ENCODE assay signal across 23 mouse cellular contexts in the genomic region with DNA sequence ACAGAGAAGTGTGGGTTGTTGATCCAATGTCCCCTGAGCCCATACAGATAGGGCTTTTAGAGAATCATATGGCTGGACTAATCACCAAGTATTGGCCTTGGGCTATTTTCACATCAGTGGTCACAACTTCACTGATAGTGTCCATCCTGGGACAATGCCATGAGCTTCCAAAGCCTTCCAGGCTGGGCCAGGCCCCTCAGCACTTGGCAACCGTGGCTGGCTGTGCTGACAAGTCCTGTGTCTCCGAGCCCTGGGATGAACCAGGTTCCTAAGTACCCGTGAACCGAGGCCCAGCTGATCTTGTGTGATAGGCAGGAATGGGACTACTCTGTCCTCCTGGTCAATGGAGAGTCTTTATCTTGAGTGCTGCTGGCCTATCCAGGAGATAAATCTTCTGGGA. TPM values are rescaled to one million over a fixed set of nuclear protein-coding genes. Genes with fewer than 3 reads are reported as not detected.
"Had no signal": no experiment of that assay in that cellular context is flagged by ENCODE, and none has a peak within 500 bp of the region (broad histone marks: within the 10 kb centered on the region; RNA-seq: fewer than 3 reads in every experiment).

No protein-coding gene starts in this region.

- H3K4me3 ChIP-seq: layer of hippocampus, adult 2 months; liver, embryonic 13.5 days; stomach, embryonic 15.5 days had no signal

- H3K4me2 ChIP-seq: liver, embryonic 13.5 days; midbrain, embryonic 11.5 days; stomach, embryonic 15.5 days had no signal

- H3K9ac ChIP-seq: liver, embryonic 13.5 days; stomach, embryonic 15.5 days had no signal

- DNase-seq: kidney, postnatal 25 days; layer of hippocampus, adult 9-11 months; liver, embryonic 13.5 days; lung, adult 2 months; lung, postnatal 14 days; lung, postnatal 4 days; midbrain, embryonic 14.5 days; retina, postnatal 1 day; right cerebral cortex, postnatal 25 days; spleen, adult 18-20 months; thymus, postnatal 25 days had no signal

- H3K9me3 ChIP-seq: liver, embryonic 13.5 days; stomach, embryonic 15.5 days had no signal

- H3K27ac ChIP-seq: kidney, postnatal 0 days; layer of hippocampus, adult 2 months; liver, embryonic 13.5 days; stomach, embryonic 15.5 days had no signal

- H3K27me3 ChIP-seq: liver, embryonic 13.5 days; stomach, embryonic 15.5 days had no signal

- H3K36me3 ChIP-seq: liver, embryonic 13.5 days; stomach, embryonic 15.5 days had no signal

RNA-seq across cellular contexts. Expression of gene Tekt4, which starts 9.7 kb away (rescaled TPM):
- total RNA-seq: liver, adult 2 months; megakaryocyte progenitor cell, adult 5-6 weeks; megakaryocyte-erythroid progenitor cell, adult 5-6 weeks; neutrophil, adult 5-6 weeks had no signal
- polyA plus RNA-seq: kidney, postnatal 0 days; large intestine, adult 2 months; limb, embryonic 11.5 days; liver, adult 2 months; liver, embryonic 13.5 days had no signal

RNA-seq across cellular contexts. Expression of gene Cacna1h, which starts 30.5 kb away (rescaled TPM):
- total RNA-seq: liver, adult 2 months had no signal

RNA-seq across cellular contexts. Expression of gene Sstr5, which starts 33.0 kb away (rescaled TPM):
- total RNA-seq: liver, adult 2 months; megakaryocyte progenitor cell, adult 5-6 weeks; megakaryocyte-erythroid progenitor cell, adult 5-6 weeks; neutrophil, adult 5-6 weeks had no signal
- polyA plus RNA-seq: kidney, postnatal 0 days; liver, adult 2 months; liver, embryonic 13.5 days; liver, embryonic 16.5 days; midbrain, embryonic 11.5 days; neural tube, embryonic 11.5 days had no signal
